Mouse (Mus musculus) 416B (cell line): ENCODE results near the gene Taar1.

Experiments
- DNase-seq: peaks from one replicate; pipeline ENCODE4 v3.0.0; 2011; ENCODE audit warnings: low read depth

The Taar1 gene

DNA sequence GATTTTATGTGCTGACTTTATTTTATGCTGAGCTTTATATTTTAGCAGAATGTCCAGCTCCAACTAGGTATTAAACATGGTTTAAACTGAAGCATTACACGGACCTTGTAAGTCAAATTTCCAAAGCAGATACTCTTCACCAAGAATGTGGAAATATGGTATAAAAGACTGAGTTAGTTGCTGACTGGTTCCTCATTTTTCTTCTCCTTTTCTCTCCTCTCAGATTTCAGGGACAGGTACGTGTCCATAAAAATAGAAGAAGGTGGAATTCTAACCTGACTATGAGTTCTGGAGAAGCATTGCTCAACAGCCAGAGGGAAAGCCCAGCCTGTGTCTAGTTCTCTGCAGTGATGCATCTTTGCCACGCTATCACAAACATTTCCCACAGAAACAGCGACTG lies at the start of gene Taar1:
TSS of gene Taar1 (plus strand) at position 301 of the 400 bp plus-strand sequence.
- DNase-seq = no peak

DNA sequence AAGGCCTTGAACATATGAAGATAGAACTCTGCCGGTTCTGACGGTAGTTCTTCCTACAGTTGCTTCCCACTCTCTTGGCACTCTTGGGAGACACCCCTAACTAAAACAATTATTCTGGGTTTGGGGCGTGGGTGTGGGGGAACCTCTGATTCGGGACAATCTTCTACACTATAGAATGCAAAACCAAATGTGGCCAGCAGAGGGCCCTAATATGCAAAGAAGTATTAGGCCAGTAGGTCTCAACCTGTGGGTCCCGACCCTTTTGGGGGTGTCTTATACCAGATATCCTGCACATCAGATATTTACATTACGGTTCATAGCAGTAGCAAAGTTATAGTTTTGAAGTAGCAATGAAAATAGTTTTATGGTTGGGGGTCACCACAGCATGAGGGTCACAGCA lies 39.5 kb upstream of the Taar1 start:
- DNase-seq = peak; percentile 13

GRCm38 (mm10) chr10:23884910-23885309 lies 35.2 kb upstream of the Taar1 start:
- DNase-seq = no peak

- no peak for DNase-seq
These were observed 34.1 kb upstream of the Taar1 start for GRCm38 (mm10) chr10:23886060-23886459.

DNA sequence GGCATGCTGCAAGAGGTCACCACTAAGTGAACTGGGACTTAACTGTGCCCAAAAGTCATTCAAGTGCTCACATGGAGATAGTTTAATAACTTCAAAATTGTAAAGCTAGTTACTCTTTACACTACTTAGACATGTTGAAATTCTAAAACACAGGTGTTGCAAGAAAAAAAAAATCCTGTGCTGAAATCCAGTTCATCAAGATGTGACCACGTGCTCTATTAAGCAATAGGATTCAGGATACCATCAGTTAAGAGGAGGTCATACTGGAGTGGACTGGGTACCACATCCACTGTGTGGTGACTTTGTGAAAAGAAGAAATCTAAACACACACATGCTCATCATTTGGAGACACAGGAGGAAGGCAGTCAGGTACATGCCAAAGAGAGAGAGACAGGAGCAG lies 27.2 kb upstream of the Taar1 start:
- no peak for DNase-seq

GRCm38 (mm10) chr10:23894601-23895349 lies 25.4 kb upstream of the Taar1 start, which contains the start of gene Vnn1:
TSS of gene Vnn1 (plus strand) at chr10:23894688.
- DNase-seq = no peak

GRCm38 (mm10) chr10:23895376-23895775 lies 24.8 kb upstream of the Taar1 start:
- DNase-seq = no peak

DNA sequence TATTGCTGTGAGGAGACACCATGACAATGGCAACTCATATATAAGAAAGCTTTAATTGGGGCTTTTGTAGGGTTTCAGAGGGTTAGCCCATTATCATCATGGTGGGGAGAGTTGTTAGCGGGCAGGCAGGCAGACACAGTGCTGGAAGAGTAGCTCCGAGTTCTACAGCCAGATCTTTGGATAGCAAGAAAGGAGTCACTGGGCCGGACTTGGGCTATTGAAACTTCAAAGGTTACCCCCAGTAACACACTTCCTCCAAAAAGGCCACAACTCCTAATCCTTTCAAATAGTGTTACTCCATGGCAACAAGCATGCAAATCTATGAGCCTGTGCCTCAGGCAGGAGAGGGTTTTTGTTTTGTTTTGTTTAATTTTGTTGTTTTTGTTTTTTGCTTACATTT lies 19.0 kb upstream of the Taar1 start:
- no peak for DNase-seq

- DNase-seq = no peak
These were observed 14.5 kb upstream of the Taar1 start for GRCm38 (mm10) chr10:23905661-23906060.

DNA sequence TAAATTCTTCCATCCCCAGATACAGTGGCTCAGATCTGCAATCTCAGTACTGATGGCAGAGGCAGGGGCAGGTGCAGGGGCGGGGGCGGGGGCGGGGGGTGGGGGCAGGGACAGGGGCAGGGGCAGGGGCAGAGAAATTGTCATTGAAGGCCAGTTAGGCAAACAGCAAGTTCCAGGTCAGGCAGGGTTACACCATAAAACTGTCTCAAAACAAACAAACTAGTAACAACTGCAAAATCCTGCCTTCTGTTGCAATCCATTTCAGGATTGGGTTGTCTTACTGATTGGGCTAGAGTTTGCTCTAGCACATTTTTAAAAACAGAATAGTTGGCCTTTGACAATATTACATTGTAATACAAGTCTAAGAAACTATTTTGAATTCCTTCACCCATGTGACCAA lies 2.3 kb downstream of the Taar1 start:
- DNase-seq = no peak

DNA sequence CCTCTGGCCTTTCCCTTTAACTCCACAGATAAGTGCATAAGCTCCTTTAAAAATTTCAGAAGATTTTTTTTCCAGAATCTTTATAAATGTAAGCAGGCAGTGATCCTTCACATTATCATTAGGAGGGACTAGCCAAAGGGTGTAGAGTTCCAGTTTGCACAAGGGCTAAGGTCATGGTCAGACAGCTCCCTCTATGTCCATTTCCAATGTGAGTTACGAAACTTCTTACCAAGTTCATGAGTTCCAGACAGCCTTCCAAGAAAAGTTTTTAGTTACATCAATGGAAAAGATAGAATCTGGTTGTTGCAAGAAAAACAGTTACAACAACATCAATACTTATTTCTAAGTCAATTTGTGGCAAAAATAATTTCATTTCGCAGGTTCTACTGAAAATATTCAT lies 3.8 kb downstream of the Taar1 start:
- no peak for DNase-seq

GRCm38 (mm10) chr10:23937613-23938012 lies 17.5 kb downstream of the Taar1 start:
- DNase-seq = no peak

DNA sequence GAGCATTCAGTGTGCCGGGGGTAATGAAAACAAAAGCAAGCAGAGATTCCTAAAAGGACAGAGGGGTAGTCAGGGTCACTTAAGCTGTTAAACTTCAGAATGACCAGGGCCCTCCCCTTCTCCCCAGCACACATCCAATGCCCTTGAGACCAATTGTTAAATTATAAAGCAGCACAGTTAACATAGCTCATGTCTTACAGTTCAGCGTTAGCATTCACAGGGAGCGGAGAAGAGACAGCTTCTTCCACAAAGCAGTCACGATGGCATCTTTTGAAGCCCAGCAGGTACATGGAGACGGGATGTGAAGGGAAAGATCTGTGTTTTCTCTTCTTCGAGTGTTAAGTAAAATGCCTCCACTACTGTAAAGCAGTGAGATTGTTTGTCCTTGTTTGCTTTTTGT lies 18.2 kb downstream of the Taar1 start, which contains the start of gene Taar2:
TSS of gene Taar2 (plus strand) at position 261 of the 400 bp plus-strand sequence.
- no peak for DNase-seq

GRCm38 (mm10) chr10:23942465-23942864 lies 22.3 kb downstream of the Taar1 start:
- peak; percentile 57 for DNase-seq

GRCm38 (mm10) chr10:23948026-23948425 lies 27.9 kb downstream of the Taar1 start:
- no peak for DNase-seq

GRCm38 (mm10) chr10:23949508-23950005 lies 29.4 kb downstream of the Taar1 start, which contains the start of gene Taar3:
TSS of gene Taar3 (plus strand) at chr10:23949558.
- no peak for DNase-seq

DNA sequence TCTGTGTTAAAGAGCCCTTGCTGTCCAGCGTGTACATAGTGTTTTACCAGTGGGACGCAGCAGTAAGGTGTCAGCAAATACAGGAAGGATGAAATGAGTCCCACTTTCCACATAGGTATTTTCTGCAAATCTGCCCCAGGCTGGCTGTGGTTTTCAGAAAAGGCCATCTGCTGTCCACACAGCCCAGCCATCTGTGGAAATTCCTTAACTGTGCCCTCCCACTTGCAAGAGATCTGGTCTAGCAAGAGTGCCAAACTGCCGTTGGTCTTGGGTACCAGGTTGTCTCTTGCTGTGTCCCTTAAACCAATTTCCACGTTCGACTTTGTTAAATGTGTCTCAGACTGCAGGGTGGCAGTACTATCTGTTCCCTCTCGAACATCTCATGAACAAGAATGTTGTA lies 31.6 kb downstream of the Taar1 start:
- no peak for DNase-seq

GRCm38 (mm10) chr10:23959071-23959470 lies 38.9 kb downstream of the Taar1 start:
- DNase-seq = no peak

DNA sequence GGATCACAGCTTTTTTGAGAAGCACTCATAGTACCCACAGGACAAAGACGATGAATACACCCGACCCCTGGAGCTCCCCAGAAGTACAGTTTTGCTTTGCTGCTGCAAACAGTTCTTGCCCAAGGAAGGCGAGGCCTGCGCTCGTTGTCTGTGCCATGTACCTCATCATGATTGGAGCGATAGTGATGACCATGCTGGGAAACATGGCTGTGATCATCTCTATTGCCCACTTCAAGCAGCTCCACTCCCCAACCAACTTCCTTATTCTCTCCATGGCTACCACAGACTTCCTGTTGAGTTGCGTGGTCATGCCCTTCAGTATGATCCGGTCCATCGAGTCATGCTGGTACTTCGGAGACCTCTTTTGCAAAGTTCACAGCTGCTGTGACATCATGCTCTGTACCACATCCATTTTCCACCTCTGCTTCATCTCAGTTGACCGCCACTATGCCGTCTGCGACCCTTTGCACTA lies 40.3 kb downstream of the Taar1 start, which contains the start of gene Taar4:
TSS of gene Taar4 (plus strand) at position 51 of the 472 bp plus-strand sequence.
- DNase-seq = peak; percentile 36

GRCm38 (mm10) chr10:23963444-23963843 lies 43.3 kb downstream of the Taar1 start:
- DNase-seq = no peak

DNA sequence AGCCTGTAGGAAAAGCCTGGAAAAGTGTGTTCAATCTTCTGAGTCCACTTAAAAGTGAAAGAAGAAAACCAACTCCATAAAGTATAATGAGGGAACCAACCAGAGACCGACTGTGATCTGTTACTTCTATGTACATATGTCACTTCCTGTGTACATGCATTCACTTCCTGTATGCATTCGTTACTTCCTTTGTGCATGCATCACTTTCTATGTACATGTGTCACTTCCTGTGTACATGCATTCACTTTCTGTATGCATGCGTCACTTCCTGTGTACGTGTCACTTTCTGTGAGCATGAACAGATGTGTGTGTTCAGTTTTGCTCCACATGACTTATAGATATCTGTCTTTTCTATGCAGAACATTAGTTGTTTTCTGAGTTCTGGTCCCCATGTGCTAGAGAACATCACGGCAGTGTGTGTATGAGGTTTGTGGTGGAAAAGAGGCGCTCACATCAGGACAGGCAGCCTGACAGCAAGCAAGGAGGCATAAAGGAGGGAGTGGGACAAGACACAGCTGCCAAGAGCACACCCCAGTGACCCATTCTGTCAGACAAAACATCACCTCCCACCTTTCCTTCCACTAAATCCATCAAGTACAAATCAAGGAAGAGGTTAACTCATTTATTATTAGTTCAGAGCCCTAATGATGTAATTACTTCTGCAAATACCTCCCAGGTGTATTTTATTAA lies 44.9 kb downstream of the Taar1 start:
- DNase-seq = peak; percentile 45

GRCm38 (mm10) chr10:23970656-23971165 lies 50.6 kb downstream of the Taar1 start, which contains the start of gene Taar5:
TSS of gene Taar5 (plus strand) at chr10:23970706.
- DNase-seq = no peak
